Mouse (Mus musculus): ENCODE data around the gene Neurl1a. TPM values are rescaled to one million over a fixed set of nuclear protein-coding genes. Genes with fewer than 3 reads are reported as not detected.
A peak's percentile ranks its signal among the peaks of the same experiment; 100 is the strongest.

The Neurl1a gene
- total and polyA plus RNA-seq, 2 experiments = 0.28 TPM

GRCm38 (mm10) chr19:47161669-47162068, 17.0 kb upstream of the Neurl1a start:
- H3K79me2 ChIP-seq (ENCODE audit: control insufficient read depth, insufficient read depth, low read length) = no peaks in the 10 kb centered on the region
- no peak overlapping the region for H3K27ac ChIP-seq (replicated peaks; ENCODE audit: insufficient read depth, low read depth, low read length)
- 88% methylated on average over 4 of the region's 4 CpGs for WGBS
- TF ChIP-seq POLR2A (IDR thresholded peaks at IDR 0.05; ENCODE audit: extremely low read depth, insufficient read depth, low read length) (no peak), CTCF (IDR thresholded peaks at IDR 0.05; ENCODE audit: low read depth, low read length) (no peak)
- DNase-seq (ENCODE audit: extremely low read depth, low read depth, low spot score) = no peak
- H3K4me3 ChIP-seq (ENCODE audit: insufficient read depth, low read depth, low read length) = no peak overlapping the region
- no peaks in the 10 kb centered on the region for H3K36me3 ChIP-seq (ENCODE audit: control insufficient read depth, insufficient read depth, low read length)
- H3K4me1 ChIP-seq (ENCODE audit: control insufficient read depth, insufficient read depth, low read length) = no peaks in the 10 kb centered on the region
- H3K9ac ChIP-seq (ENCODE audit: low read depth, low read length) = no peak overlapping the region
- H3K27me3 ChIP-seq (ENCODE audit: control insufficient read depth, insufficient read depth, low read length) = no peaks in the 10 kb centered on the region

- Histone ChIP-seq H3K36me3 (ENCODE audit: control insufficient read depth, insufficient read depth, low read length) (no peaks in the 10 kb centered on the region), H3K4me3 (ENCODE audit: insufficient read depth, low read depth, low read length) (no peak overlapping the region), H3K27ac (replicated peaks; ENCODE audit: insufficient read depth, low read depth, low read length) (no peak overlapping the region), H3K4me1 (ENCODE audit: control insufficient read depth, insufficient read depth, low read length) (no peaks in the 10 kb centered on the region), H3K9ac (ENCODE audit: low read depth, low read length) (no peak overlapping the region), H3K27me3 (ENCODE audit: control insufficient read depth, insufficient read depth, low read length) (no peaks in the 10 kb centered on the region), H3K79me2 (ENCODE audit: control insufficient read depth, insufficient read depth, low read length) (no peaks in the 10 kb centered on the region)
- 97% methylated on average over 6 of the region's 6 CpGs for WGBS
- DNase-seq (ENCODE audit: extremely low read depth, low read depth, low spot score) = no peak
- TF ChIP-seq CTCF (IDR thresholded peaks at IDR 0.05; ENCODE audit: low read depth, low read length) (no peak), POLR2A (IDR thresholded peaks at IDR 0.05; ENCODE audit: extremely low read depth, insufficient read depth, low read length) (no peak)
Measured at GRCm38 (mm10) chr19:47163176-47163744, 15.4 kb upstream of the Neurl1a start.

- Histone ChIP-seq H3K36me3 (ENCODE audit: control insufficient read depth, insufficient read depth, low read length) (no peaks in the 10 kb centered on the region), H3K79me2 (ENCODE audit: control insufficient read depth, insufficient read depth, low read length) (no peaks in the 10 kb centered on the region), H3K27me3 (ENCODE audit: control insufficient read depth, insufficient read depth, low read length) (no peaks in the 10 kb centered on the region), H3K27ac (replicated peaks; ENCODE audit: insufficient read depth, low read depth, low read length) (no peak overlapping the region), H3K4me1 (ENCODE audit: control insufficient read depth, insufficient read depth, low read length) (no peaks in the 10 kb centered on the region; the same call in 1 of the 2 replicates), H3K4me3 (ENCODE audit: insufficient read depth, low read depth, low read length) (no peak overlapping the region), H3K9ac (ENCODE audit: low read depth, low read length) (no peak overlapping the region)
- TF ChIP-seq CTCF (IDR thresholded peaks at IDR 0.05; ENCODE audit: low read depth, low read length) (no peak), POLR2A (IDR thresholded peaks at IDR 0.05; ENCODE audit: extremely low read depth, insufficient read depth, low read length) (no peak)
- no peak for DNase-seq (ENCODE audit: extremely low read depth, low read depth, low spot score)
- WGBS = 70% methylated on average over 3 of the region's 3 CpGs
Measured at GRCm38 (mm10) chr19:47166758-47167157, 11.9 kb upstream of the Neurl1a start.

GRCm38 (mm10) chr19:47167617-47168214, 10.9 kb upstream of the Neurl1a start:
- no peaks in the 10 kb centered on the region; the same call in 1 of the 2 replicates for H3K4me1 ChIP-seq (ENCODE audit: control insufficient read depth, insufficient read depth, low read length)
- no peaks in the 10 kb centered on the region for H3K27me3 ChIP-seq (ENCODE audit: control insufficient read depth, insufficient read depth, low read length)
- H3K79me2 ChIP-seq (ENCODE audit: control insufficient read depth, insufficient read depth, low read length) = no peaks in the 10 kb centered on the region
- DNase-seq (ENCODE audit: extremely low read depth, low read depth, low spot score) = no peak
- H3K27ac ChIP-seq (replicated peaks; ENCODE audit: insufficient read depth, low read depth, low read length) = no peak overlapping the region
- WGBS = 66% methylated on average over 7 of the region's 7 CpGs
- no peak overlapping the region for H3K4me3 ChIP-seq (ENCODE audit: insufficient read depth, low read depth, low read length)
- TF ChIP-seq CTCF (IDR thresholded peaks at IDR 0.05; ENCODE audit: low read depth, low read length) (no peak), POLR2A (IDR thresholded peaks at IDR 0.05; ENCODE audit: extremely low read depth, insufficient read depth, low read length) (no peak)
- no peaks in the 10 kb centered on the region for H3K36me3 ChIP-seq (ENCODE audit: control insufficient read depth, insufficient read depth, low read length)
- no peak overlapping the region for H3K9ac ChIP-seq (ENCODE audit: low read depth, low read length)

- Histone ChIP-seq H3K9ac (ENCODE audit: low read depth, low read length) (no peak overlapping the region), H3K4me3 (ENCODE audit: insufficient read depth, low read depth, low read length) (peak overlapping the region; percentile 40; the same call in 1 of the 2 replicates), H3K4me1 (ENCODE audit: control insufficient read depth, insufficient read depth, low read length) (no peaks in the 10 kb centered on the region; the same call in 1 of the 2 replicates), H3K79me2 (ENCODE audit: control insufficient read depth, insufficient read depth, low read length) (no peaks in the 10 kb centered on the region), H3K27ac (replicated peaks; ENCODE audit: insufficient read depth, low read depth, low read length) (no peak overlapping the region), H3K36me3 (ENCODE audit: control insufficient read depth, insufficient read depth, low read length) (no peaks in the 10 kb centered on the region), H3K27me3 (ENCODE audit: control insufficient read depth, insufficient read depth, low read length) (no peaks in the 10 kb centered on the region)
- WGBS = 9% methylated on average over 13 of the region's 13 CpGs
- TF ChIP-seq CTCF (IDR thresholded peaks at IDR 0.05; ENCODE audit: low read depth, low read length) = peak; percentile 71
- TF ChIP-seq POLR2A (IDR thresholded peaks at IDR 0.05; ENCODE audit: extremely low read depth, insufficient read depth, low read length) = no peak
- peak; percentile 49 for DNase-seq (ENCODE audit: extremely low read depth, low read depth, low spot score)
Measured at GRCm38 (mm10) chr19:47168223-47168622, 10.4 kb upstream of the Neurl1a start.

- 28% methylated on average over 11 of the region's 11 CpGs for WGBS
- no peak overlapping the region for H3K4me3 ChIP-seq (ENCODE audit: insufficient read depth, low read depth, low read length)
- H3K79me2 ChIP-seq (ENCODE audit: control insufficient read depth, insufficient read depth, low read length) = no peaks in the 10 kb centered on the region
- DNase-seq (ENCODE audit: extremely low read depth, low read depth, low spot score) = peak; percentile 58
- TF ChIP-seq CTCF (IDR thresholded peaks at IDR 0.05; ENCODE audit: low read depth, low read length) (peak; percentile 73), POLR2A (IDR thresholded peaks at IDR 0.05; ENCODE audit: extremely low read depth, insufficient read depth, low read length) (no peak)
- H3K4me1 ChIP-seq (ENCODE audit: control insufficient read depth, insufficient read depth, low read length) = no peaks in the 10 kb centered on the region; the same call in 1 of the 2 replicates
- no peaks in the 10 kb centered on the region for H3K27me3 ChIP-seq (ENCODE audit: control insufficient read depth, insufficient read depth, low read length)
- no peaks in the 10 kb centered on the region for H3K36me3 ChIP-seq (ENCODE audit: control insufficient read depth, insufficient read depth, low read length)
- no peak overlapping the region for H3K9ac ChIP-seq (ENCODE audit: low read depth, low read length)
- H3K27ac ChIP-seq (replicated peaks; ENCODE audit: insufficient read depth, low read depth, low read length) = no peak overlapping the region
Measured at GRCm38 (mm10) chr19:47168793-47169412, 9.7 kb upstream of the Neurl1a start.

Measured in liver, adult 2 months (tissue).